7 mouse cellular contexts compared by ENCODE assay signal in the genomic region with DNA sequence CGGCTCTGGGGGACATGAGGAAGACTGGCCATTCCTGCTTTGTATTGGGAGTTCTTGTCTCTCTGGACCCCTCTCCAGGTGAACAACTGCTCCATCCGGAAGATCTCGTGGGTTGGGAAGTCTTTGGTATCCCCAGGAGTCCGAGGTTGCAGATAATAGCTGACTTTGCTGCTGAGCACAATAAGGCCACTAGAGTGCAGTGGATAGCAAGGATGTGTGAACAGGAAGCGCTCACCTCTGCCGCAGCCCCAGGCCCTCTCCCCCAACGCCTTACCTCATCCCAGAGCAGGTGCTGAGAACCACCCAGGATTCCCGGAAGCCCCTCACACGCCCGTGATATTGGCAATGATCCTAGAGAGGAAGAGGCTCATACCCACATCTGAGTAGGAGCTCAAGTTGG. TPM values are rescaled to one million over a fixed set of nuclear protein-coding genes. Genes with fewer than 3 reads are reported as not detected.
DNase-seq lines count a peak whose midpoint lies in the region; ATAC-seq and TF ChIP-seq lines count a peak whose summit lies in the region.

No protein-coding gene starts in this region.

- peaks cover 3% of the 10 kb centered on the region; the same call in 1 of the 2 replicates for H3K27me3 ChIP-seq in ES-Bruce4 (ENCODE audit: control insufficient read depth, insufficient read depth, low read length, poor library complexity, severe bottlenecking)
- H3K27me3 ChIP-seq in kidney, embryonic 16.5 days (ENCODE audit: insufficient read depth, low read length), result peaks cover 45% of the 10 kb centered on the region
- H3K27me3 ChIP-seq in midbrain, embryonic 13.5 days, result peaks cover 69% of the 10 kb centered on the region

- H3K4me2 ChIP-seq in kidney, embryonic 16.5 days (replicated peaks; ENCODE audit: low read depth, low read length), result peak overlapping the region; percentile 17; the same call in 1 of the 2 replicates
- peak overlapping the region; percentile 18; the same call in 1 of the 2 replicates for H3K4me2 ChIP-seq in midbrain, embryonic 13.5 days (replicated peaks)

- TF ChIP-seq POLR2A in ES-Bruce4 (IDR thresholded peaks at IDR 0.05; ENCODE audit: insufficient read depth, low read length), result no peak

- WGBS in kidney, embryonic 16.5 days, result 2% methylated on average over 10 of the region's 10 CpGs
- under 1% methylated on average over 10 of the region's 10 CpGs for WGBS in midbrain, embryonic 13.5 days

- no peak overlapping the region for H3K27ac ChIP-seq in ES-Bruce4 (ENCODE audit: insufficient read depth, low read length)
- no peak overlapping the region for H3K27ac ChIP-seq in kidney, embryonic 16.5 days (ENCODE audit: low read length)
- H3K27ac ChIP-seq in midbrain, embryonic 13.5 days, result no peak overlapping the region

- peak; percentile 19 for DNase-seq in CD4-positive helper T cell, adult 2 months (ENCODE audit: low read depth, low spot score)
- no peak for DNase-seq in urinary bladder, postnatal 36 days (ENCODE audit: low spot score in 2 of 2)
- DNase-seq in right cerebral cortex, adult 18-20 months, result no peak

- H3K9me3 ChIP-seq in ES-Bruce4 (replicated peaks; ENCODE audit: control insufficient read depth, insufficient read depth, low read length, poor library complexity, severe bottlenecking), result no peaks in the 10 kb centered on the region
- H3K9me3 ChIP-seq in kidney, embryonic 16.5 days (ENCODE audit: low read length), result no peaks in the 10 kb centered on the region
- no peaks in the 10 kb centered on the region for H3K9me3 ChIP-seq in midbrain, embryonic 13.5 days

- 0 out of 2 replicates have a peak overlapping the region, but pooled peaks have one; percentile 13 for H3K9ac ChIP-seq in ES-Bruce4 (ENCODE audit: low read depth, poor library complexity, severe bottlenecking)
- no peak overlapping the region for H3K9ac ChIP-seq in kidney, embryonic 16.5 days (replicated peaks; ENCODE audit: low read length)
- no peak overlapping the region for H3K9ac ChIP-seq in midbrain, embryonic 13.5 days (replicated peaks)

- peak overlapping the region; percentile 49 for H3K4me3 ChIP-seq in ES-Bruce4 (ENCODE audit: low read depth, low read length)
- no peak overlapping the region for H3K4me3 ChIP-seq in kidney, embryonic 16.5 days (ENCODE audit: low read length)
- no peak overlapping the region for H3K4me3 ChIP-seq in midbrain, embryonic 13.5 days (replicated peaks)

- peak; percentile 65 for TF ChIP-seq CTCF in ES-Bruce4 (IDR thresholded peaks at IDR 0.05; ENCODE audit: low read depth, low read length)

- H3K36me3 ChIP-seq in ES-Bruce4 (ENCODE audit: control insufficient read depth, insufficient read depth, low read length, poor library complexity, severe bottlenecking), result no peaks in the 10 kb centered on the region
- H3K36me3 ChIP-seq in kidney, embryonic 16.5 days (ENCODE audit: insufficient read depth, low read length), result no peaks in the 10 kb centered on the region
- no peaks in the 10 kb centered on the region for H3K36me3 ChIP-seq in midbrain, embryonic 13.5 days

- TF ChIP-seq EP300 in ES-Bruce4 (IDR thresholded peaks at IDR 0.05; ENCODE audit: insufficient read depth, low read depth, low read length), result peak; percentile 64; the same call in 1 of the 2 replicates

- no peaks in the 10 kb centered on the region for H3K4me1 ChIP-seq in ES-Bruce4 (ENCODE audit: control insufficient read depth, insufficient read depth, low read length)
- H3K4me1 ChIP-seq in kidney, embryonic 16.5 days (ENCODE audit: insufficient read depth, low read length), result peaks cover 46% of the 10 kb centered on the region
- peaks cover 26% of the 10 kb centered on the region for H3K4me1 ChIP-seq in midbrain, embryonic 13.5 days (replicated peaks)

- 0 out of 2 replicates have a peak, but pooled peaks have one; percentile 25 for ATAC-seq in erythroblast, adult 5-6 weeks (replicated peaks; ENCODE audit: low FRiP score, poor library complexity, severe bottlenecking)
- no peak for ATAC-seq in kidney, embryonic 16.5 days (ENCODE audit: low FRiP score, low TSS enrichment)
- peak; percentile 34 for ATAC-seq in midbrain, embryonic 13.5 days

RNA-seq across cellular contexts. Expression of gene Adam33, which starts 7.4 kb away (rescaled TPM):
- 0.37 TPM in 1 of 2 replicates, not detected in the other for polyA plus RNA-seq in ES-Bruce4 (2011; ENCODE audit: insufficient read depth, insufficient read length, low read depth, missing spikeins)
- 0.38 and 1.9 TPM in 2 replicates for total RNA-seq in erythroblast, adult 5-6 weeks (2015; ENCODE audit: low replicate concordance)
- total RNA-seq in erythroblast, adult 5-6 weeks (2017; ENCODE audit: low replicate concordance), result 4.9 and 12.1 TPM in 2 replicates
- 4.8 and 6.0 TPM in 2 replicates for polyA plus RNA-seq in kidney, embryonic 16.5 days (2015; fragmentation: Nextera tagmentation; extraction: Ambion mirVana)
- 0.38 and 0.81 TPM in 2 replicates for polyA plus RNA-seq in midbrain, embryonic 13.5 days (2015; fragmentation: Nextera tagmentation; extraction: Ambion mirVana)

RNA-seq across cellular contexts. Expression of gene Gfra4, which starts 13.3 kb away (rescaled TPM):
- 0.73 TPM in 1 of 2 replicates, not detected in the other for polyA plus RNA-seq in ES-Bruce4 (2011; ENCODE audit: insufficient read depth, insufficient read length, low read depth, missing spikeins)
- 2.1 TPM in 1 of 2 replicates, not detected in the other for total RNA-seq in erythroblast, adult 5-6 weeks (2015; ENCODE audit: low replicate concordance)
- total RNA-seq in erythroblast, adult 5-6 weeks (2017; ENCODE audit: low replicate concordance), result not detected in 2 replicates
- 17.3 and 17.8 TPM in 2 replicates for polyA plus RNA-seq in kidney, embryonic 16.5 days (2015; fragmentation: Nextera tagmentation; extraction: Ambion mirVana)
- 14.1 and 15.2 TPM in 2 replicates for polyA plus RNA-seq in midbrain, embryonic 13.5 days (2015; fragmentation: Nextera tagmentation; extraction: Ambion mirVana)

RNA-seq across cellular contexts. Expression of gene Siglec1, which starts 30.4 kb away (rescaled TPM):
- polyA plus RNA-seq in ES-Bruce4 (2011; ENCODE audit: insufficient read depth, insufficient read length, low read depth, missing spikeins), result 0.16 TPM in 1 of 2 replicates, not detected in the other
- total RNA-seq in erythroblast, adult 5-6 weeks (2015; ENCODE audit: low replicate concordance), result 3.3 and 4.8 TPM in 2 replicates
- total RNA-seq in erythroblast, adult 5-6 weeks (2017; ENCODE audit: low replicate concordance), result 1.4 and 1.5 TPM in 2 replicates
- polyA plus RNA-seq in kidney, embryonic 16.5 days (2015; fragmentation: Nextera tagmentation; extraction: Ambion mirVana), result 0.29 and 0.46 TPM in 2 replicates
- polyA plus RNA-seq in midbrain, embryonic 13.5 days (2015; fragmentation: Nextera tagmentation; extraction: Ambion mirVana), result 0.06 and 0.17 TPM in 2 replicates
